Mouse (Mus musculus) adrenal gland, postnatal 10 days (tissue): ENCODE results near the gene Wnt10b. TPM values are rescaled to one million over a fixed set of nuclear protein-coding genes. Genes with fewer than 3 reads are reported as not detected.

Experiments
- DNase-seq: peaks from one replicate; pipeline ENCODE4 v3.0.0; 2021; ENCODE audit warnings: mixed read lengths
- total RNA-seq, 2 experiments: library from RNA; stranded (reverse); gene quantifications; 2 replicates each; pipeline ENCODE4 v1.2.3; 2021

Wnt10b gene
- total RNA-seq, 2 experiments from 2014 or later = 0.96 to 1.1 TPM

DNA sequence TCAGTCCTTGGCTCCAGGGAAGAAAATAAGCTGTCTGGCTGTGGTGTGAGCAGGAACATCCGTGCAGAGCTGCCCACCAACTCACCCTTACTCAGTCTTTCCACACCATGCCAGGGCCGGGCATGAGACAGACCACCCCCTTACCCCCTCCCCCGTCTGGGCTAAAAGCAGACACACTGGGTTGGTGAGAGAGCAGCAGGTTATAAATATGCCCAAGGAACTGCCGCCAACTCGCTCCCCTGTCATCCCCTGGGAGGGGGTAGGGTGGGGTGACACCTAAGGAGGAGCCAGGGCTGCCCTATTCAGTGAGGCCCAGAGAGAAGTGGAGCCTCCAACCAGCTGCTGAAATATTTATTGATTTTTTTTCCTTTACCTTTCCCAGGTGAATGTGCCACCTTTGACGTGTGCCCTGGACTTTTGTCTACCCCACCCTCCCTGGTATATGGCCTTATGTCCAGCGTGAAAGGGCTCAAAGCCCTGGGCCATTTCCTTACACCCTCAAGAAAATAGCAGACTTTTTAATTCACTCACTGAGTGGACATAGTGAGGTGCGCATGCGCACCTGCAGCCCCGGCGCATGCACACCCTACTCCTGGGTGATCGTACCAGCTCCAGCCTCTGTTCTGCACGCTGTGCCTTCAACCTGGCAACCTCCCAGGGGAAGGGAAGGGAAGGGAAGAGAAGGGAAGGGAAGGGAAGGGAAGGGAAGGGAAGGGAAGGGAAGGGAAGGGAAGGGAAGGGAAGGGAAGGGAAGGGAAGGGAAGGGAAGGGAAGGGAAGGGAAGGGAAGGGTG is 19.0 kb upstream of the Wnt10b start:
- peak; percentile 26 for DNase-seq

DNA sequence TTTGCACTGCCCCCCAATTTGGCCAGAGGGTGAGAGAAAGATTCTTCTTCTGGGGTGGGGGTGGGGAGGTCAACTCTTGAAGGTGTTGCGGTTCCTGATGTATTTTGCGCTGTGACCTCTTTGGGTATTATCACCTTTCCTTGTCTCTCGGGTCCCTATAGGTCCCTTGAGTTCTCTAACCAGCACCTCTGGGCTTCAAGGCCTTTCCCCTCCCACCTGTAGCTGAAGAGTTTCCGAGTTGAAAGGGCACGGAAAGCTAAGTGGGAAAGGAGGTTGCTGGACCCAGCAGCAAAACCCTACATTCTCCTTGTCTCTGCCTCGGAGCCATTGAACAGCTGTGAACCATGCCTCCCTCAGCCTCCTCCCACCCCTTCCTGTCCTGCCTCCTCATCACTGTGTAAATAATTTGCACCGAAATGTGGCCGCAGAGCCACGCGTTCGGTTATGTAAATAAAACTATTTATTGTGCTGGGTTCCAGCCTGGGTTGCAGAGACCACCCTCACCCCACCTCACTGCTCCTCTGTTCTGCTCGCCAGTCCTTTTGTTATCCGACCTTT is 15.3 kb upstream of the Wnt10b start:
- no peak for DNase-seq

- DNase-seq = no peak
Measured at GRCm38 (mm10) chr15:98792233-98793020, 14.5 kb upstream of the Wnt10b start.

- DNase-seq = no peak
Measured at GRCm38 (mm10) chr15:98791771-98792170, 13.8 kb upstream of the Wnt10b start.

DNA sequence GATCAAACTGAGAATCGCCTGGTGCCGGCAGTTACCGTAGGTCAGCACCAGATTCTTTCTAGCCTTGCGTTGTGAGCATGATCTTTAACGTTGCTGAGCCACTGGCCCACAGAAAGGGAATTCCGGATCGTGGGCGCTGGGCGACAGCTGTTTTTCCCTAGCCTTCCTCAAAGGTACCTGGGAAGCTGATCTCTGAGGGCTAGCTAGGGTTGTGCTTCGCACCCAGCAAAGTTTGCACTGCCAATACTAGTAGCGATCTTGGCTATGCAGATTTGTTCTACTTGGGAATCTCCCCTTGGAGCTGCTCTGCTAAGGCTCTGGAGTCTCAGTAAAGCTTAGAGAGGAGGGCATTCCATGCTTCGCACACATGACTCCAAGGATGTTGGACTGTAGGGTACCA is 13.3 kb upstream of the Wnt10b start:
- no peak for DNase-seq

GRCm38 (mm10) chr15:98790761-98791160 is 12.8 kb upstream of the Wnt10b start:
- DNase-seq = no peak

DNA sequence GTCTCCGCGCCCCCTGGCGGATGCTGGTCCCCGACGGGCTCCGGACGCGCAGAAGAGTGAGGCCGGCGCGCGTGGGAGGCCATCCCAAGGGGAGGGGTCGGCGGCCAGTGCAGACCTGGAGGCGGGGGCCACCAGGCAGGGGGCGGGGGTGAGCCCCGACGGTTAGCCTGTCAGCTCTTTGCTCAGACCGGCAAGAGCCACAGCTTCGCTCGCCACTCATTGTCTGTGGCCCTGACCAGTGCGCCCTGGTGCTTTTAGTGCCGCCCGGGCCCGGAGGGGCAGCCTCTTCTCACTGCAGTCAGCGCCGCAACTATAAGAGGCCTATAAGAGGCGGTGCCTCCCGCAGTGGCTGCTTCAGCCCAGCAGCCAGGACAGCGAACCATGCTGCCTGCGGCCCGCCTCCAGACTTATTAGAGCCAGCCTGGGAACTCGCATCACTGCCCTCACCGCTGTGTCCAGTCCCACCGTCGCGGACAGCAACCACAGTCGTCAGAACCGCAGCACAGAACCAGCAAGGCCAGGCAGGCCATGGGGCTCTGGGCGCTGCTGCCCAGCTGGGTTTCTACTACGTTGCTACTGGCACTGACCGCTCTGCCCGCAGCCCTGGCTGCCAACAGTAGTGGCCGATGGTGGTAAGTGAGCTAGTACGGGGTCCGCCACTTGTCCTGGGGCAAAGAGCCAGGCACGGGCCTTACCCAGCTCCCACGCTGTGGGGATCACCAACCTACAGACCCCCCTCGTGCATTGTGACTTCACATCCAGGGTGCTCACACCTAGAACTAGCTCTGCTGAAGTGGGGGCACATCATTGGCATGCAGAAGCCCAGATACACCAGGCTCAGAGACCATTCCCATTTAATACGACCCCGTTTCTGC is 11.9 kb upstream of the Wnt10b start, which contains the start of gene Wnt1:
TSS of gene Wnt1 (plus strand) at position 197 of the 875 bp plus-strand sequence.
- peak; percentile 77 for DNase-seq

GRCm38 (mm10) chr15:98788972-98789660 is 11.2 kb upstream of the Wnt10b start:
- DNase-seq = peak; percentile 14

- peak; percentile 19 for DNase-seq
Measured at GRCm38 (mm10) chr15:98787930-98788329, 10.0 kb upstream of the Wnt10b start.

- DNase-seq = no peak
Measured at GRCm38 (mm10) chr15:98785744-98786143, 7.8 kb upstream of the Wnt10b start.

DNA sequence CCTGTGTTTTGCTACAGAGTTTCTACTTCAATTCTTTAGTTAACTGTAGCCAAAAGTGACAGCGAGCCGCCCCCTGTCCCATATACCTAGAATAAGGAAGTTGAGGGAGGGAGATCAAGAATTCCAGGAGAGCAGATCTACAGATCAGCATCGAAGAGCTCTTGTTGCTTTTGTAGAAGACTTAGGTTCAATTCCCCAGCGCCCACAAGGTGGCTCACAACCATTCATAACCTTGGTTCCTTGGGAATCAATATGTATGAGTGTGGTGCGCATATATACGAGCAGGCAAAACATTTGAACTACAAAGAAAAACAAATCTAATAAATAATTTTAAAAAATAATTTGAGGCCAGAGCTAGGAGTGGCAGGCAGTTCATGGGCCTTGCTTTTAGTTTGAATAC is 3.2 kb upstream of the Wnt10b start:
- DNase-seq = no peak

- DNase-seq = peak; percentile 62
Measured at GRCm38 (mm10) chr15:98780573-98780972, 2.6 kb upstream of the Wnt10b start.

DNA sequence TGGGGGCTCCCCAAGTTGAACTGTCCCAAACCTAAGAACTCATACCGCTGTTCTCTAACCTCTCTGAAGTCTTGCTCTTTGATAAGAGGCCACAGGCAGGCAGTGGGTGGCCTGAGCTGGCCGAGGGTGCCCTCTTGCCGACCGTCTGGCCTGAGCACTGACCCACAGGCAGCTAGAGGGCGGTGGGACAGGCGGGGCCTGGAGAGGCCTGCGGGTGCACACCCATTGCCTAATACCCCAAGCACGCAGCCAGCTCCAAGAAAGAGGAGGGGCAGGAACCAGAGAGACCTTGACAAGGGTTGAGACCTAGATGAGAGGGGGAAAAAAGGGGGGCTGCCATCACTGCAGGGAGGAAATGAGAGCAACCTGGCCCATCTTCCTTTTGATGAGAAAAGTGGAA is 2.1 kb upstream of the Wnt10b start:
- DNase-seq = no peak

DNA sequence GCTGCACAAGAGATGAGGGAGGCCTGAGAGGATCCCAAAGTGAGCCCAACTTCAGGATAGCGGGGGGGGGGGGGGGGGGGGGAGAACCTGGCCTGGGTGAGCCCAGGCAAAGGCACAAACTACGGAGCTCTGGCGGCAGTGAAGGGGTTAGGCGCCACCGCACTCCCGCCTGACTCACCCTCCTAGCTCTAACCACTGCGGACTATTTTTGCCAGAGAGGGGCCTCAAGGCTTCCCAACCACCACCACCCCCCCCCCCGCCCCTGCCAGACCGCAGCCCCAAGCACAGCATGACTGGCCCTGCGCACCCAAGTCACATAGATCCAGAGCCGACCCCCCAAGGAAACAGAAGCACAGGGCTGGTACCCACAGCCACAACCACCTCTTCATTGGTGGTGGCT is 856 bp upstream of the Wnt10b start:
- DNase-seq = no peak

GRCm38 (mm10) chr15:98778191-98778770 is 331 bp upstream of the Wnt10b start:
- DNase-seq = no peak

GRCm38 (mm10) chr15:98777005-98777616 is 839 bp downstream of the Wnt10b start:
- no peak for DNase-seq

GRCm38 (mm10) chr15:98776280-98777004 is 1.5 kb downstream of the Wnt10b start:
- DNase-seq = peak; percentile 45

DNA sequence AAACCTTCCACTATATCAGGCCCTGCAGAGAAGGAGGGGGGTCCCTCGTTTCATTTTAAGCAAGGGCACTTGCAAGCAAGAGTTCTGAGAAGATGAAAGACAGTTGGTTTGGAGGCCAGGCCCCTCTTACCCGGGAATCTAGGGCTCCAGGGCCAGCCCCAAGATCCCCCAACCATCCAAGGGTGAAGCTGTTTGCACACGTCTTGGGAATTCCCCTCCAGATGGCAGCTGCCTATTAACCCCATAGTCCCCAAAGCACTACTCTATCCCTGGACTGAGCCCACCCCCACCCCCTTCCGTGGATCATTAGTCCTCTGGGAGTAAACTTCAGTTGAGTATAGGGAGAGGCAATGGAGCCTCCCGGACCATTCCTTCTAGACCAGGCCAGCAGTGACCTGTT is 2.4 kb downstream of the Wnt10b start:
- no peak for DNase-seq

DNA sequence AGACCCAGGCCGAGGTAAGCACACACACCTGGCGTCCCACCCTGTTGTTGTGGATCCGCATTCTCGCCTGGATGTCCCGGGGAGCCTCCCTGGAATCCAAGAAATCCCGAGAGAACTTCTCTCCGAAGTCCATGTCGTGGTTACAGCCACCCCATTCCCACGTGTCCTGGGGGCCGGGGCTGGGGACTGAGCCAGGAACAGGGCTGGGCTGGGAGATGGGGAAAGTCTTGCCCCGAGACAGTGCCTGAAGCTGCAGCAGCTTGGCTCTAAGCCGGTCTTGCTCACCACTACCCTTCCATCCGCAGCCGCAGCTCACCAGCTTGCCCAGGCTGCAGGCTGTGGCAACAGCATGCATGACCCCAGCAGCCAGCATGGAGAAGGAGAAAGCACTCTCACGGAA is 3.9 kb downstream of the Wnt10b start:
- DNase-seq = no peak
